Mouse (Mus musculus): Measurements from ENCODE around the gene Rad51b. TPM values are rescaled to one million over a fixed set of nuclear protein-coding genes. Genes with fewer than 3 reads are reported as not detected.

Rad51b gene
- polyA plus RNA-seq, 1 experiment from 2014 or later, result 8.0 TPM

- Histone ChIP-seq H3K27ac (no peak overlapping the region), H3K36me3 (no peaks in the 10 kb centered on the region), H3K9me3 (no peaks in the 10 kb centered on the region), H3K4me2 (no peak overlapping the region), H3K27me3 (no peaks in the 10 kb centered on the region), H3K4me1 (replicated peaks) (peaks cover 49% of the 10 kb centered on the region), H3K4me3 (replicated peaks) (no peak overlapping the region), H3K9ac (replicated peaks) (no peak overlapping the region)
- 82% methylated on average over 8 of the region's 8 CpGs for WGBS
- ATAC-seq (ENCODE audit: insufficient number of reproducible peaks, insufficient read depth, low FRiP score, low TSS enrichment, low read depth), result no peak
Observed at GRCm38 (mm10) chr12:79609399-79610010, 312.4 kb downstream of the Rad51b start.

DNA sequence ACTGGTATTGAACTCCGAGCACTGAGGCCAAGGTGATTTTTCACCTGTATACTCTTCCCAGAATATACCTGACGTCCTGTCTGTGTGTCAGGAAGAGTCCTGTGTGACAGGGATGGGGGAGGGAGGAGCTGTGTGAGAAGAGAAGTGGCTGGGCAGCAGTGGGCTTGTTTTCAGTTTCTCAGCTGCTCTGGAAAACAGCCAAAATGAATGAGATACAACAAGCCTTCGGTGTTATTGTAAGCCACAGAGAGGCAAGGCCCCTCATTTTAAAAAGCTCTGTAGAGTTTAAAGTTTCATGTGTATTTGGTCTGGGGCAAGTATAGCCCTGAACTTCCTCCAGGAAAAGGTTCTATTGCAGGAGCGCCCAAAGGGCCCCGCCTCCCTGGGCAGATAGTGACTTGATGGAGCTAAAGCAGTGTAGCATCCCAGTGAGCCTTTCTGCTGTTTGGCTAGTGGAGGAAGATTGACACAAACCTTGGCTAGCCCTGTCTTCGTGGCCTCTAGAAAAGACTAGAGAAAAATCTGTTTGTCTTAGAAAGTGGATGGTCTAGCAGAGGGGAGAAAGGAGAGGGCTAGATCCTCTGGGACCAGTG is 313.5 kb downstream of the Rad51b start:
- no peaks in the 10 kb centered on the region for H3K36me3 ChIP-seq
- H3K4me3 ChIP-seq (replicated peaks), result no peak overlapping the region
- H3K27me3 ChIP-seq, result no peaks in the 10 kb centered on the region
- no peaks in the 10 kb centered on the region for H3K9me3 ChIP-seq
- H3K4me2 ChIP-seq, result no peak overlapping the region
- no peak overlapping the region for H3K9ac ChIP-seq (replicated peaks)
- peaks cover 57% of the 10 kb centered on the region for H3K4me1 ChIP-seq (replicated peaks)
- 0 out of 2 replicates have a peak overlapping the region, but pooled peaks have one; percentile 31 for H3K27ac ChIP-seq
- WGBS, result 76% methylated on average over 6 of the region's 6 CpGs
- no peak for ATAC-seq (ENCODE audit: insufficient number of reproducible peaks, insufficient read depth, low FRiP score, low TSS enrichment, low read depth)

GRCm38 (mm10) chr12:79611665-79612064 is 314.6 kb downstream of the Rad51b start:
- 93% methylated on average over 2 of the region's 2 CpGs for WGBS
- Histone ChIP-seq H3K9me3 (no peaks in the 10 kb centered on the region), H3K36me3 (no peaks in the 10 kb centered on the region), H3K9ac (replicated peaks) (no peak overlapping the region), H3K27me3 (no peaks in the 10 kb centered on the region), H3K4me1 (replicated peaks) (peaks cover 65% of the 10 kb centered on the region), H3K27ac (peak overlapping the region; percentile 72; the same call in 1 of the 2 replicates), H3K4me2 (no peak overlapping the region), H3K4me3 (replicated peaks) (no peak overlapping the region)
- no peak for ATAC-seq (ENCODE audit: insufficient number of reproducible peaks, insufficient read depth, low FRiP score, low TSS enrichment, low read depth)

GRCm38 (mm10) chr12:79612334-79613060 is 315.4 kb downstream of the Rad51b start:
- H3K27me3 ChIP-seq, result no peaks in the 10 kb centered on the region
- no peak overlapping the region for H3K4me3 ChIP-seq (replicated peaks)
- ATAC-seq (ENCODE audit: insufficient number of reproducible peaks, insufficient read depth, low FRiP score, low TSS enrichment, low read depth), result peak; percentile 87
- no peak overlapping the region for H3K4me2 ChIP-seq
- peak overlapping the region; percentile 72 for H3K27ac ChIP-seq
- H3K36me3 ChIP-seq, result no peaks in the 10 kb centered on the region
- H3K9ac ChIP-seq (replicated peaks), result no peak overlapping the region
- no peaks in the 10 kb centered on the region for H3K9me3 ChIP-seq
- H3K4me1 ChIP-seq (replicated peaks), result peaks cover 64% of the 10 kb centered on the region
- WGBS, result 47% methylated on average over 14 of the region's 14 CpGs

DNA sequence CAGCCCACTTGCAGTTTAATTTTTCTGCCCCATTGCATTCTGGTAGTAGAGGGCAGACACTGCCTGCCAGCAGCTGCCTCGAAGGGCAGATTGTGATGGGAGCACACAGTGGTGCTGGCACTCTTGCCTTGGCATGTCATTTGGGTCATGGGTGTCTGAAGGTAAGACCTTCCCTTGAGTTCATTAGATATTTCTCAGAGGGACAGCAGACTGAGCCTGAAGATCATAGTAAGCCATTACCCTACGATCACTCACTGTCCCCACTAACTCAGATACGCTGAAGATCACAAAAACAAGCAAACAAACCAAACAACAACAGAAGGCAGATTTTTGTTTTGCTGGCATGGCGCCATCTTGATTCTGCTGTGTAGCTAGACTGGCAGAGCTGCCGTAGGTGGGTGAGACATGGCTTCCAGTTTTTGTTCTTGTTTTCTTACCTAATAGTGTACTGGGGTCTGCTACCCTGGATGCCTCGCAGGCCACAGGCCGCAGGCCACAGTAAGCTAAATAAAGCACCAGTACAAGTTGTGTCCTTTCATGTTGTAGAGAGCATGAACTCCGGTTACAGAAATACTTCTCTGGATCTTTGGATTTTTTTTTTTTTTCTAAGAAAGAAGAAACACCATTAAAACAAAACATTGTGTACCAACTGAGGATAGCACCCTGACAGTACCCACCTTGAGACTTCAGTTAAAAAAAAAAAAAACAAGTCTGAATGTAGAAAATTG is 316.1 kb downstream of the Rad51b start:
- WGBS, result 85% methylated on average over 8 of the region's 8 CpGs
- no peak overlapping the region for H3K4me2 ChIP-seq
- H3K9me3 ChIP-seq, result no peaks in the 10 kb centered on the region
- H3K27me3 ChIP-seq, result no peaks in the 10 kb centered on the region
- no peak overlapping the region for H3K4me3 ChIP-seq (replicated peaks)
- H3K9ac ChIP-seq (replicated peaks), result no peak overlapping the region
- ATAC-seq (ENCODE audit: insufficient number of reproducible peaks, insufficient read depth, low FRiP score, low TSS enrichment, low read depth), result 0 out of 2 replicates have a peak, but pooled peaks have one; percentile 26
- no peaks in the 10 kb centered on the region for H3K36me3 ChIP-seq
- H3K4me1 ChIP-seq (replicated peaks), result peaks cover 58% of the 10 kb centered on the region
- H3K27ac ChIP-seq, result peak overlapping the region; percentile 72

DNA sequence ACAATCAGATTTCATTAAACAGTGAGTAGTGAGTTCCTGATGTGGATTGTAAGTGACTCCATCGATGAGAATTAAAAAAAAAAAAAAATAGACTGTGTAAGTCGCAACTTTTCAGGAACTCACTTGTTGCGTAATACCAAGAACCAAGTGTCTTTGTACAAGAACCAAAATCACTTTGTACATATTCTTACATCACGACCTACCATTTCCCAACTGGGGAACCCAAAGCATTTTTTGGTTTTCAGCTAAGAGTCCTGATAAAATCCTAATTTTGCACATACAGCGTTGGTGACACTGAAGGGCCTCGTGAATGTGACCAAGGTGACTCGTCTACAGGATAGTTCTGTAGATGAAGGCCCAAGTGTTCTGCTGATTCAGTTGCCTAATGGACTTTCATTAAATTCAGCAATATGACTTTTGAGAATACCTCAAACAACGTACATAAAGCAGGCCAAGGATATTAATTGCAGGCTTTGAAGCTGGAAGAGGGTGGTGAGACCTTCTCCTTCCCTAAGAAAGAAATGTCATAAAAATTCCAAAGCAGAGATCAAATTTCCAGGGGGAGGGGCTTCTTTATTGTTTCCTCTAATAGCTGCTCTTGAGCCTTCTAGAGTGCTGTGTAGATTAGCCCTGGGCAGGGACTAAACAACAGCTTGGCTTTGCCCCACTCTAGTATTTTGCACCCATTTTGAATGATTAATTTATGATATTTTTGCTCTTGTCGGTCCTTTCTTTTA is 316.9 kb downstream of the Rad51b start:
- no peak overlapping the region for H3K4me2 ChIP-seq
- peaks cover 52% of the 10 kb centered on the region for H3K4me1 ChIP-seq (replicated peaks)
- H3K27ac ChIP-seq, result peak overlapping the region; percentile 86
- H3K9ac ChIP-seq (replicated peaks), result no peak overlapping the region
- ATAC-seq (ENCODE audit: insufficient number of reproducible peaks, insufficient read depth, low FRiP score, low TSS enrichment, low read depth), result 0 out of 2 replicates have a peak, but pooled peaks have one; percentile 40
- no peaks in the 10 kb centered on the region for H3K36me3 ChIP-seq
- no peak overlapping the region for H3K4me3 ChIP-seq (replicated peaks)
- no peaks in the 10 kb centered on the region for H3K9me3 ChIP-seq
- no peaks in the 10 kb centered on the region for H3K27me3 ChIP-seq
- whole genome bisulfite sequencing, result 53% methylated on average over 9 of the region's 9 CpGs

DNA sequence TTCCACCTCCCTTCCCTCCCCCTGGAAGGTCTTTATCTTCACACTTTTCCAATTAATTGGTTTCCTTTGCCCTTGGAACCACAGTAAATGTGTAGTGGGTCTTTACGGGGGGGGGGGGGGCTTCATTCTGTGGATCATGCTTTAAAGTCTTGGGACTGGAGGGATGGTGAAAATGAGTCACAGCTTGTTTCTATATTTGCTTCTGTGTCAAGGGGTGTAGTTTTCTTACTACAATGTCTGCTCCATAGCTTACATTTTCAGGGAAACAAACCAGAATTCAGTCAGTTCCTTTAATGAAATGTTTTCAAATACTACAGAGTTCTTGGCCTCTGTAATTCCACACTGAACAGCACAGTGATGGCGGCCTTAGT is 317.5 kb downstream of the Rad51b start:
- Histone ChIP-seq H3K27me3 (no peaks in the 10 kb centered on the region), H3K4me2 (no peak overlapping the region), H3K36me3 (no peaks in the 10 kb centered on the region), H3K4me1 (replicated peaks) (peaks cover 47% of the 10 kb centered on the region), H3K4me3 (replicated peaks) (no peak overlapping the region), H3K9me3 (no peaks in the 10 kb centered on the region), H3K27ac (peak overlapping the region; percentile 86), H3K9ac (replicated peaks) (no peak overlapping the region)
- WGBS, result 45% methylated on average over 2 of the region's 2 CpGs
- no peak for ATAC-seq (ENCODE audit: insufficient number of reproducible peaks, insufficient read depth, low FRiP score, low TSS enrichment, low read depth)

- Histone ChIP-seq H3K27ac (peak overlapping the region; percentile 46), H3K27me3 (no peaks in the 10 kb centered on the region), H3K9me3 (no peaks in the 10 kb centered on the region), H3K4me3 (replicated peaks) (no peak overlapping the region), H3K9ac (replicated peaks) (no peak overlapping the region), H3K4me1 (replicated peaks) (peaks cover 44% of the 10 kb centered on the region), H3K36me3 (no peaks in the 10 kb centered on the region), H3K4me2 (no peak overlapping the region)
- no peak for ATAC-seq (ENCODE audit: insufficient number of reproducible peaks, insufficient read depth, low FRiP score, low TSS enrichment, low read depth)
- WGBS, result 51% methylated on average over 5 of the region's 5 CpGs
Observed at GRCm38 (mm10) chr12:79615717-79616316, 318.7 kb downstream of the Rad51b start.

DNA sequence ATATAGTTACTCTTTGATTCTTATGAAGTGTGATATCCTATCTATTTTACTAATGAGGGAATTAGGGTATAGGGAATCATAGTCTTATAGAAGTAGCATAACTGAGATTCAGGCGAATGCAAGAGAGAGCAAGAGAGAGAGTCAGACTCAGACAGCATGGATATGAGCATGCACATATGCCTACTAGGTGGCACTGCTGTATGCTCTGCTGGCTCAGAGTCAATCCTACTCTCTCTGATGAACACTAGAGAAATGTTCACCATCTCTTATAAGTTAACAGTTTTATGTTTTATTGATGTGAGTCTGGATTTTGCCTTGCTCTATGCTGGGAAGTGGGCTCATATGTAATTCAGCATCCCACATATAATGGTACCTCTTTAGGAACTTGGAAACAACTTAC is 321.9 kb downstream of the Rad51b start:
- Histone ChIP-seq H3K9me3 (no peaks in the 10 kb centered on the region), H3K27ac (no peak overlapping the region), H3K9ac (replicated peaks) (no peak overlapping the region), H3K27me3 (no peaks in the 10 kb centered on the region), H3K4me2 (no peak overlapping the region), H3K36me3 (no peaks in the 10 kb centered on the region), H3K4me1 (replicated peaks) (peaks cover 30% of the 10 kb centered on the region), H3K4me3 (replicated peaks) (no peak overlapping the region)
- WGBS, result 97% methylated on average over 1 of the region's 1 CpGs
- ATAC-seq (ENCODE audit: insufficient number of reproducible peaks, insufficient read depth, low FRiP score, low TSS enrichment, low read depth), result no peak

- 0 out of 2 replicates have a peak overlapping the region, but pooled peaks have one; percentile 23 for H3K27ac ChIP-seq
- H3K9ac ChIP-seq (replicated peaks), result no peak overlapping the region
- H3K27me3 ChIP-seq, result no peaks in the 10 kb centered on the region
- 68% methylated on average over 5 of the region's 5 CpGs for WGBS
- ATAC-seq (ENCODE audit: insufficient number of reproducible peaks, insufficient read depth, low FRiP score, low TSS enrichment, low read depth), result no peak
- H3K9me3 ChIP-seq, result no peaks in the 10 kb centered on the region
- no peaks in the 10 kb centered on the region for H3K36me3 ChIP-seq
- H3K4me2 ChIP-seq, result no peak overlapping the region
- peaks cover 19% of the 10 kb centered on the region for H3K4me1 ChIP-seq (replicated peaks)
- H3K4me3 ChIP-seq (replicated peaks), result no peak overlapping the region
Observed at GRCm38 (mm10) chr12:79620693-79621092, 323.6 kb downstream of the Rad51b start.
